Mouse (Mus musculus): ENCODE data around the gene Faah. TPM values are rescaled to one million over a fixed set of nuclear protein-coding genes. Genes with fewer than 3 reads are reported as not detected.

Gene Faah
- 10.6 and 20.4 TPM in 2 replicates for total RNA-seq (2017)

DNA sequence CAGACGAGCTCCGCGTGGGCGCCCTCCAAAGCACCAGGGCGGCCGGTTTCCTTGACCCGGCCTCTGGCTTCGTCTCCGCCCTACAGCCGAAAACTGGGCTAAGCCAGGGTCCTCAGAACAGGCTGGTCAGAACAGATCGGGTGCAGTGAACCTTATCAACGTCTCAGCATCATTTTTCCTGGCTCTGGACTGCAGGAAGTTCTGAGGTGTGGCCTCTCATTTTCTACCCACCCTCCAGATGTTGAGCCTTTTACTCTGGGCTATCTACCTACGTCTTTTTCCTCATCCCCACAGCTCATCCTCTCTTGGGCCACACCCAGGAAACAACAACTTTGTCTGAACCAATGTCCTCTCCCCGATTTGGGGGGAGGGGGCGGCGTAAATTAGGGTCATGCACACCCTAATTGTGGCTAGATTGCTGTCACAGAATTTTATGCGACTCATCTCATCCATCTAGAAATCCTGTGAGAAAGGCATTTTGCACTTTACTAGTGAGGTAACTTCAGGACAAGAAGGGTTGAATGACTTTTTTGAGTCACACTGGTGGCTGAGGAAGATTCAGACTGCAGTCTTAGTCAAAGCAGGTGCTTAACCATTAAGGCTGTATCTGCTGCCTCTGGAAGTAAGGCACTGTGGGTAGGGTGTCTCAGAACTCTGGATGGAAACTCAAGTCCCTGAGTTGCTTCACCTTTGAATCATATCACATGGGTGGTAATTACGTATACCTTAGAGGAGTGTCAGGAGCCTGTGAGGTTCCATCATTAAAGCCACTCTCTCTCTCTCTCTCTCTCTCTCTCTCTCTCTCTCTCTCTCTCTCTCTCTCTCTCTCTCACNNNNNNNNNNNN, at the start of gene Faah:
TSS of gene Faah (minus strand) at position 25 of the 845 bp plus-strand sequence.
- ATAC-seq (replicated peaks in 1 of 2; ENCODE audit: insufficient read depth in 1 of 2, low FRiP score in 2 of 2, low TSS enrichment in 1 of 2, low read depth in 1 of 2, poor library complexity in 2 of 2, severe bottlenecking in 2 of 2) = no peak

DNA sequence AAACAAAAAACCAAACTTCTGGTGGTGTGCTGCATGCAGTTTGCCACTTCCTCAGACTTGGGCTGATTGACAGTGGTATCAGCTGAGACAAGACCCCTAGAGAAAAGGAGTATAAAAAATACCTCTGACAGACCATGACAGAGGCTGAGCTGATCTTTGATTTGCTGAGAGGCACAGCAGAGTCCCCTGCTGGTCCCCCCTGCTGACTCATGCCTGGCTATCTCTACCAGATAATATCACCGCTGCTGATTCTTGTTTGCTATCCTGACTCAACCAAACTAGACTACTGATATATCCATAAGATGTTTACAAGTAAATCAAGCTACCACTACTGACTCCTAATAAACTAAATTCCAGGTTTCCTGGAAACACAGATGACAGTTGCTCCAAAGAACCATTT, 46.1 kb upstream of the Faah start:
- no peak for ATAC-seq (replicated peaks in 1 of 2; ENCODE audit: insufficient read depth in 1 of 2, low FRiP score in 2 of 2, low TSS enrichment in 1 of 2, low read depth in 1 of 2, poor library complexity in 2 of 2, severe bottlenecking in 2 of 2)

GRCm38 (mm10) chr4:116059012-116059726, 41.4 kb upstream of the Faah start:
- ATAC-seq (replicated peaks in 1 of 2; ENCODE audit: insufficient read depth in 1 of 2, low FRiP score in 2 of 2, low TSS enrichment in 1 of 2, low read depth in 1 of 2, poor library complexity in 2 of 2, severe bottlenecking in 2 of 2) = no peak

DNA sequence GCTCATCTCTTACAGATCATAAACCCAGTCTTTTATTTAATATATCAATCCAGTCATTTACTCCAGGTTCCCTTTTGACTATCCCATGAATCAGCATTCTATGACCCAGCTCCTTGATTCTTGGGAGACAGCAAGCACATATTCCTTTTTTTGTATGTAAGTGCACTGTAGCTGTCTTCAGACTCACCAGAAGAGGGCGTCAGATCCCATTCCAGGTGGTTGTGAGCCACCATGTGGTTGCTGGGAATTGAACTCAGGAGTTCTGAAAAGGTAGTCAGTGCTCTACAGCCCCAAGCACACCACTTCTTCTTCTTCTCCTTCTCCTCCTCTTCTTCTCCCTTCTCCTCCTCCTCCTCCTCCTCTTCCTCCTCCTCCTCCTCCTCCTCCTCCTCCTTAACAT, 39.8 kb upstream of the Faah start:
- no peak for ATAC-seq (replicated peaks in 1 of 2; ENCODE audit: insufficient read depth in 1 of 2, low FRiP score in 2 of 2, low TSS enrichment in 1 of 2, low read depth in 1 of 2, poor library complexity in 2 of 2, severe bottlenecking in 2 of 2)

- ATAC-seq (replicated peaks in 1 of 2; ENCODE audit: insufficient read depth in 1 of 2, low FRiP score in 2 of 2, low TSS enrichment in 1 of 2, low read depth in 1 of 2, poor library complexity in 2 of 2, severe bottlenecking in 2 of 2) = peak; percentile 95 to 96
Observed at GRCm38 (mm10) chr4:116053399-116053961, 35.8 kb upstream of the Faah start, which contains the start of gene Nsun4. Gene Nsun4 (minus strand): TSS chr4:116053876.

DNA sequence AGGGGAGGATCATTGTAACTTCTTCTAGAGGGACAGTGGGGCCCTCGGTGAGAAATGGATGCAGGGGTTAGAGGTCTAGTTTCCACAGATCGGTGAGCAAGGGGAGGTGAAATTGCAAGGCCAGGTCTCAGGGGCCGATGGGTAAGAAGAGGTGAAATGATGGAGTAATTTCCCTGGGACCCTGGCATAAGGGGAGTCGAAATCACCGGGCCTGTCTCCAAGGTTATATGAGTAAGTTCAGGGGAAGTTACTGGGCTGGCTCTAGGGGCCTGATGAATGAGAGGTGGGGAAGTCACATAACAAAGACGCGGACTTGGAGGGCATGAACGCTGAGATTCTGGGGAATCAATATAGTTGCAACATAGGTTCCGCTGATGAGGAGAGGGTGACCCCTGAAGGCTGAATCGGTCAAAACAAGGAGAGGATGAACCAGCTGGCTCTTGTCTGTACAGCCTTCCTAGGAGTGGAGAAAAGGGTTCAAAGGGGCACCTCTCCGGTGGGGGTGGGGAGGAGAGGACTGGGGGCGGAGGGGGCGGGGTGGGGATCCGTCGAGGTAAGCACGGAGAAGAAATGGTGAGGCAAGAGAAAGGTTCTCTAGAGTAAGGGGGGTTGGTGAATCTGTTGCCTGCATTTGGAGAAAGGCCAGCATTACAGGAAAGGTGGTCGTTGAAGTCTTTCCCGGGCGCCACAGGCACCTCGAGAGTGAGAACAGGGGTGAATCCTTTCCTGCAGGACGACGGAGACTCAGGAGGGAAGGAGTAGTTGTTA, 35.0 kb upstream of the Faah start:
- peak; percentile 14 to 18; a peak in 1 of 4 replicates for ATAC-seq (replicated peaks in 1 of 2; ENCODE audit: insufficient read depth in 1 of 2, low FRiP score in 2 of 2, low TSS enrichment in 1 of 2, low read depth in 1 of 2, poor library complexity in 2 of 2, severe bottlenecking in 2 of 2)

DNA sequence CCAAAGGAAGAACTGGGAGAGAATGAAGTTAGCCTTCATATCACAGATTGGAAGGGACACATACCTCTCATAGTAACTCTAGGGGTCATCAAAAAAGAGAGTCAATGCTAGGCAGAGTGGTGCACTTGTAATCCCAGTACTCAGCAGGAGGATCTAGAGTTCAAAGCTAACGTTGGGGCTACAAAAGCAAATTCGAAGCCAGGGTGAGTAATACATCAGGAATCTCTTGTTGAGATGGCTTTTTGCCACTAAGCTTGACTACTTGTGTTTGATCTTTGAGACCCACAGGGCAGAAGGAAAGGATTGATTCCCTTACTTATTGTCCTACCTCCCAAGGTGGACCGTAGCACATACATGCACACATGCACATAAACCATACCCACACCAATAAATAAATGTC, 31.5 kb upstream of the Faah start:
- ATAC-seq (replicated peaks in 1 of 2; ENCODE audit: insufficient read depth in 1 of 2, low FRiP score in 2 of 2, low TSS enrichment in 1 of 2, low read depth in 1 of 2, poor library complexity in 2 of 2, severe bottlenecking in 2 of 2) = no peak

- no peak for ATAC-seq (replicated peaks in 1 of 2; ENCODE audit: insufficient read depth in 1 of 2, low FRiP score in 2 of 2, low TSS enrichment in 1 of 2, low read depth in 1 of 2, poor library complexity in 2 of 2, severe bottlenecking in 2 of 2)
Observed at GRCm38 (mm10) chr4:116048130-116048920, 30.6 kb upstream of the Faah start.

DNA sequence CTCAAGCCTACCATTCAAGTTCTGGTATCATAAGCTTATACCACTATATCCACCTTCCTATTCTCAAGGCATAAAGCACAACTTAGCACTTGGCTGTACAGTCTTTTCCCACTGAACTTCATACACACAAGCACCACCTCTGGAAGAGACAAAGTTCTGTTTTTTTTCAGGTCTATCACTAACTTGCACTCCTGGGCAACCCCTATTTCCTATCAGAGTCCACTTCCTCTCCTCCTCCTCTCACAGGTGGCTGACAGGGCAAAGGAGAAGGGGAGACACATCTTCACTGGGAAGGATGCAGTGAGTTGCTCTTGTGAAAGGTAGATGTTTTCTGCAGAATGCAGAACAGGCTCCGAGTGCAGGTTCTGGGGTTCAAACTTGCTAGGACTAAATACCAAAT, 30.0 kb upstream of the Faah start:
- ATAC-seq (replicated peaks in 1 of 2; ENCODE audit: insufficient read depth in 1 of 2, low FRiP score in 2 of 2, low TSS enrichment in 1 of 2, low read depth in 1 of 2, poor library complexity in 2 of 2, severe bottlenecking in 2 of 2) = no peak

DNA sequence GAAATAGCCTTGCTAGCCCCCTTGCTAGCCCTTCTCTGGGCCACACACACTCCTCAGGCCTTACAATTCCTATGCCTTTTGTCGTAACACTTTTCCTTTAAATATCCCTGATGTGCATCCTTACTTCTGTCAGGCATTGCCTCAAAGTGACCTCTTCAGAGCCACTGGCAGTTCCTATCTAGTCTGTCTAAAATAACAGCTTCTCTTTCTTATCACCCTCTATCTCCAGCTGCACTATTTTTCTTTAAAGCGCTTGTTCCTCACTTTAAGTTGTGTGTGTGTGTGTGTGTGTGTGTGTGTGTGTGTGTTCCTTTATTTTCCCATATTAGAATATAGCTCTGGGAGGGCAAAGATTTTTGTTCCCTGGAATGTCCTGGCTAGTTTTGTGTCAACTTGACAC, 28.9 kb upstream of the Faah start:
- ATAC-seq (replicated peaks in 1 of 2; ENCODE audit: insufficient read depth in 1 of 2, low FRiP score in 2 of 2, low TSS enrichment in 1 of 2, low read depth in 1 of 2, poor library complexity in 2 of 2, severe bottlenecking in 2 of 2) = no peak

DNA sequence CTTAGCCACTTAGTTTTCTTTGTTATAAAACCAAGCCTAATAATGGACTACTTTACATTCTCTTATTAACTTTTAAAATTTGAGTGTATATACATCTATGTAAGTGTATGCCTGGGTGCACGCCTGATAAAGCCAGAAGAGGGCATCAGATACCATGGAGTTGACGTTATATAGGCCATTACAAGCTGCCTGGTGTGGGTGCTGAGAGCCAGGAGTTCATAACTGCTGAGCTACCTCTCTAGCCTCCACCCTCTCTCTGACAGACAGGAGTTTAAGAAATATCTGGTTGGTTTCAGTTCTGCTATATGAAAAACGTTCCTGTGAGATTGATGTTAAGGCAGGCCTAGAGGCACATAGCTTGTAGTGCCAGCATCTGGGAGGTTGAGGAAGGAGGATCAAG, 24.5 kb upstream of the Faah start:
- no peak for ATAC-seq (replicated peaks in 1 of 2; ENCODE audit: insufficient read depth in 1 of 2, low FRiP score in 2 of 2, low TSS enrichment in 1 of 2, low read depth in 1 of 2, poor library complexity in 2 of 2, severe bottlenecking in 2 of 2)

GRCm38 (mm10) chr4:116040466-116040865, 22.7 kb upstream of the Faah start:
- no peak for ATAC-seq (replicated peaks in 1 of 2; ENCODE audit: insufficient read depth in 1 of 2, low FRiP score in 2 of 2, low TSS enrichment in 1 of 2, low read depth in 1 of 2, poor library complexity in 2 of 2, severe bottlenecking in 2 of 2)

DNA sequence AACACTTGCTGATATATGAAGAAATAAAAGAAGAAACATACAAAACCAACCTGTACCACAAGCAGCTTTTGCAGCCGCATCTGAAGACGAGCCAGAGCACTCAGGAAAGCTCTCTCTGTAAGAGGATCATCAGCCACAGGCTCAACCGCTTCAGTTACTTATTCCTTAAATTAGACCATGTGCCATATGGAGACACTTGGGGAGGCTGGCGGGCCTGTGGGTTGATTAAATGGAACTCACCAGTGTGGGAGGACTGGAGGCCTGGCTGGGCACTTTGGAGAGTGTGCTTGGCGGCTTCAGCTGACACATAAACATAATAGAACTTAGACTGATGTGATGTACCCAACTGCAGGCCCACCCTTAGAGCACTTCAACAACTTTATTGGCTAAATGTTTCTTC, 15.6 kb upstream of the Faah start:
- no peak for ATAC-seq (replicated peaks in 1 of 2; ENCODE audit: insufficient read depth in 1 of 2, low FRiP score in 2 of 2, low TSS enrichment in 1 of 2, low read depth in 1 of 2, poor library complexity in 2 of 2, severe bottlenecking in 2 of 2)

DNA sequence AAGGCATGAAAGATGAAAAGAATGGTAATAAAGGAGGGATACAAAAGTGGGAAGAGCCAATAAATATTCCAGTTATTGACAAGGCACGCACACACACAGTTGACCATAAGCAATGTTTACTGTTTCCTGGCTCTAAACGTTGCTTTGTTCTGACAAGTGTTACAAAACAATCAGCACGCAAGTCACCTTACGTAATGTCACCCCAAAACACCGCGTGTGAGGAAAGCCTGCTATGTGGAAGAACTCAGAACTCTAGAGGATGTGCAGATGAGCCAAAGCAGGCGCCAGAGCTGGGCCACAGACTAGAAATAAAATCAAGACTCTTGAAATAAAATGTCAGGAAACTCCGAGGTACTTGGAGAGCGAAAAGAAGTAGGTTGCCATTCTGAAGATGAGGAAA, 15.2 kb upstream of the Faah start:
- ATAC-seq (replicated peaks in 1 of 2; ENCODE audit: insufficient read depth in 1 of 2, low FRiP score in 2 of 2, low TSS enrichment in 1 of 2, low read depth in 1 of 2, poor library complexity in 2 of 2, severe bottlenecking in 2 of 2) = no peak

- ATAC-seq (replicated peaks in 1 of 2; ENCODE audit: insufficient read depth in 1 of 2, low FRiP score in 2 of 2, low TSS enrichment in 1 of 2, low read depth in 1 of 2, poor library complexity in 2 of 2, severe bottlenecking in 2 of 2) = peak; percentile 75 to 77
Observed at GRCm38 (mm10) chr4:116017300-116017901, 325 bp downstream of the Faah start.

- ATAC-seq (replicated peaks in 1 of 2; ENCODE audit: insufficient read depth in 1 of 2, low FRiP score in 2 of 2, low TSS enrichment in 1 of 2, low read depth in 1 of 2, poor library complexity in 2 of 2, severe bottlenecking in 2 of 2) = no peak
Observed at GRCm38 (mm10) chr4:116016862-116017299, 845 bp downstream of the Faah start.
